Mouse (Mus musculus): ENCODE results near the gene Fbxo42. TPM values are rescaled to one million over a fixed set of nuclear protein-coding genes. Genes with fewer than 3 reads are reported as not detected.

The Fbxo42 gene
- polyA plus RNA-seq, 1 experiment from 2014 or later, result 11.6 TPM

DNA sequence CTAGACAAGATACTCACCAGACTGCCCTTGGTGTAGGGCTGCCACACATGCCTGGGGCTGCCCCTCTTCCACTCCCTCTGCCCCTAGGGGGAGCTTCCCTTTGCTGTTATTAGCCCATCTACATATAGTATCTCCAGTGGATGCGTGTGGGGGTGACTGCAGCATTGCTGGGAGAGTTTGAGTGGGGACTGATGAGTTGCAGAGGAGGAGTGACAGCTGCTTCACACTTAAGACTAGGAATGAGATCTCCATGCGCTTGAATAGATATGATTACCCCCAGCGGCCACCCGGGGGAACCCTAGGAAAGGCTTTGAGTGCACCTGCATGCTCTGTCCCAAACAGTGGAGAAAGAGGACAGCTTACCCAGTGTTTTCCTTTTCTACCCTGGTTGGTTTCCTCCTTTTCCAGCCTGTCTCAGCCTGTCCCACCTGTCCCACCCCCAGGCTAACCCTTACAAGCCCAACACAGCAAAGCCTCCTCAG, 56.9 kb downstream of the Fbxo42 start:
- H3K27ac ChIP-seq, result no peak overlapping the region
- 95% methylated on average over 4 of the region's 4 CpGs for WGBS (ENCODE audit: missing documents)
- H3K79me2 ChIP-seq (ENCODE audit: inconsistent target), result no peaks in the 10 kb centered on the region
- peaks cover 24% of the 10 kb centered on the region; the same call in 1 of the 2 replicates for H3K36me3 ChIP-seq (ENCODE audit: inconsistent target)
- no peak overlapping the region for H3K4me3 ChIP-seq (ENCODE audit: inconsistent target)

DNA sequence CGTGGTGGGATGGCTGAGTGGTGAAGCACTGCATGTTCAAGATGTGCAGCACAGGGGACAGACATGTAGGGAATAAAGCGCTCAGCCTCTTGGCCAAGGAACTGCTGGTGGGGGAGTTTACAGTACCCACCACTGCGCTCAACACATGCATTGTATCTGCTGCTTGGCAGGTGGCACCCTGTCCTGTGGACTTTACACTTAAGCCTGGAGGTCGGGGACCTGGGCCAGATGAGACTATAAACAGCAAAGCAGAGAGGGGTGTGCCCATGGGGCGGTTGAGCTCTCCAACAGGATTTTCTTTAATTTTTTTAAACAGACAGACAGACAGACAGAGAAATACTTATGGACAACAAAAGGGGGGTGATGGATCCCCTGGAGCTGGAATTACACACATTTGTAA, 59.4 kb downstream of the Fbxo42 start:
- 89% methylated on average over 5 of the region's 5 CpGs for WGBS (ENCODE audit: missing documents)
- H3K27ac ChIP-seq, result no peak overlapping the region
- peaks cover 4% of the 10 kb centered on the region; the same call in 1 of the 2 replicates for H3K36me3 ChIP-seq (ENCODE audit: inconsistent target)
- H3K79me2 ChIP-seq (ENCODE audit: inconsistent target), result no peaks in the 10 kb centered on the region
- no peak overlapping the region for H3K4me3 ChIP-seq (ENCODE audit: inconsistent target)

DNA sequence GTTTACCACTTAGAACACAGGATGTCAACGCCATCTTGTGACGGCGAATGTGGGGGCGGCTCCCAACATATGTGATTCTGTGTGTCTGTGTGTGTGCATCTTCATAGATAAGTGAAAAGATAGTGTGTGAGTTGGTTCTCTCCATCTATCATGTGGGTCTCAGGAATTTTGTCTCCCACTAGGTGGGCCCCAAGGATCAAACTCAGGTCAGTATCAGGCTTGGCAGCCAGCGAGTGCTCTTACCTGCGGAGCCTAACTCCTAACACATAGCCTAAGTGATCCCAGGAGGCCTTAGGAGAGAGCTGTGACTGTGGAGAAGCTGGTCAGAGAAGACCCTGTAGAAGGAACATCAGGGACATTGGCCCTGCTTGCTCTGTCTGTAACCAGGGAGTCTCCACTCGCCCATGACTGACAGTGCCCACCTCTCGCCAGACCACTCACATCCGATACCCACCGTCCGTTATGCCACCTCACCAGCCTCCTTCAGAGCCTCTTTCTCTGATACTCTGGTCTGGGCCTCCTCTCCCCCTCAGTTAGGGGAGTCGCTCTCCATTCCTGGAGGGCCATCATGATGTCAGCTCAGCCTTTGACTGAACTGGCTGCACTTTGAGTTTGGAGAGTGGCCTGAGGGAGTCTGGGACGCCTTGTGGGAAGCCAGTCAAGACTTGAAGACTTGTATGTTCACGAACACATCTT, 63.0 kb downstream of the Fbxo42 start:
- WGBS (ENCODE audit: missing documents), result 47% methylated on average over 13 of the region's 14 CpGs
- H3K4me3 ChIP-seq (ENCODE audit: inconsistent target), result peak overlapping the region; percentile 50
- H3K36me3 ChIP-seq (ENCODE audit: inconsistent target), result no peaks in the 10 kb centered on the region
- H3K27ac ChIP-seq, result peak overlapping the region; percentile 62
- H3K79me2 ChIP-seq (ENCODE audit: inconsistent target), result no peaks in the 10 kb centered on the region

DNA sequence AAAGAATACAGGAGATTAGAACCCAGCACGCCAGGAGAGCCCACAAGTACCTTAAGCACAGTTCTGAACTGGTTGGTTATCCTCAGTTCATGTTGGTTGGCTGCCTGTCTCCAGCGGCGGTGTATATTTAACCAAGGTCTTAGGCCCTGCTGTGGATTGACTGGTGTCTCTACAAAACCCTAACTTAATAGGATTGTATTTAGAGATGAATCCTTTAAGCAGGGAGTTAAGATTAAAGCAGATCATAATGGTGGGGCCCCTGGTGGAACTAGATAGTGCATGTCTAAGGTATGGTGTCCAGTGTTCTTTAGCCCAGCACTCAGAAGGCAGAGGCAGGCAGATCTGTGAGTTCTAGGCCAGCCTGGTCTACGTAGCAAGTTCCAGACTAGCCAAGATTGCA, 63.9 kb downstream of the Fbxo42 start:
- Histone ChIP-seq H3K36me3 (ENCODE audit: inconsistent target) (no peaks in the 10 kb centered on the region), H3K79me2 (ENCODE audit: inconsistent target) (no peaks in the 10 kb centered on the region), H3K27ac (no peak overlapping the region), H3K4me3 (ENCODE audit: inconsistent target) (no peak overlapping the region)
- WGBS (ENCODE audit: missing documents), result 93% methylated on average over 4 of the region's 4 CpGs

DNA sequence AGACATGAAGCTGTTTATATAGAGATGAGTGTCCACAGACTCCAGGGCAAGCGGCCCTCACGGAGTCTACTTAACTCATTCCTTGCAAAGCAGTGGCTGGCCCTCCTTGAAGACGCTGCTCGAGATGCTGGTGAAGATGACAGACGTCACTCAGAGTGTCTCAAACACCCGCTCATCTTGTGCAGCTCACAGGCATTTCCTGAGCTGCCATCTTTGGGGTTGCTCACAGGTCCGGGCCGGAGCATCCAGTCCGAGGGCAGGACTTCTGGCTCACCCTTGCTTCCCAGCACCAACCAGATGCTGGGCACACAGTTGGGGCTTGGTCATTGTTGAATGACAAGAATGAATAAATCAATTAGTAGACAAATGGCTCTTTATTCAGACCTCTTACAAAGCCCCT, 65.2 kb downstream of the Fbxo42 start:
- WGBS (ENCODE audit: missing documents), result 89% methylated on average over 9 of the region's 9 CpGs

DNA sequence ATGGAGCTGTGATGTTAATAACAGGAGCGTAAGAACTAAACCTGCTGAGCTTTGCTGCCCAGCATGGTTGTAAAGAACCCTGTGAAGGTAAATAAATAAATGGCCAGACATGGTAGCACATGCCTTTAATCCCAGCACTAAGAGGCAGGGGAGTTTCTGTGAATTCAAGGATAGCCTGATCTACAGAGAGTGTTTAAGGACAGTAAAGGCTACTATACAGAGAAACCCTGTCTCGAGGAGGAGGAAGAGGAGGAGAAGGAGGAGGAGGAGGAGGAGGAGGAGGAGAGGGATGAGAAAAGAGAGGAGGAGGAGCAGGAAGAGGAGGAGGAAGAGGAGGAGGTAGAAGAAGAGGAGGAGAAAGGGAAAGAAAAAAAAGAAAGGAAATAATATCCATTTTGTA, 65.6 kb downstream of the Fbxo42 start:
- H3K4me3 ChIP-seq (ENCODE audit: inconsistent target), result peak overlapping the region; percentile 54
- H3K79me2 ChIP-seq (ENCODE audit: inconsistent target), result no peaks in the 10 kb centered on the region
- H3K36me3 ChIP-seq (ENCODE audit: inconsistent target), result no peaks in the 10 kb centered on the region
- peak overlapping the region; percentile 37 for H3K27ac ChIP-seq
- 57% methylated on average over 2 of the region's 2 CpGs for WGBS (ENCODE audit: missing documents)

More for the DNA sequence above, 65.2 kb downstream of the Fbxo42 start:
- no peaks in the 10 kb centered on the region for H3K79me2 ChIP-seq (ENCODE audit: inconsistent target)
- no peak overlapping the region for H3K27ac ChIP-seq
- no peaks in the 10 kb centered on the region for H3K36me3 ChIP-seq (ENCODE audit: inconsistent target)
- no peak overlapping the region for H3K4me3 ChIP-seq (ENCODE audit: inconsistent target)

DNA sequence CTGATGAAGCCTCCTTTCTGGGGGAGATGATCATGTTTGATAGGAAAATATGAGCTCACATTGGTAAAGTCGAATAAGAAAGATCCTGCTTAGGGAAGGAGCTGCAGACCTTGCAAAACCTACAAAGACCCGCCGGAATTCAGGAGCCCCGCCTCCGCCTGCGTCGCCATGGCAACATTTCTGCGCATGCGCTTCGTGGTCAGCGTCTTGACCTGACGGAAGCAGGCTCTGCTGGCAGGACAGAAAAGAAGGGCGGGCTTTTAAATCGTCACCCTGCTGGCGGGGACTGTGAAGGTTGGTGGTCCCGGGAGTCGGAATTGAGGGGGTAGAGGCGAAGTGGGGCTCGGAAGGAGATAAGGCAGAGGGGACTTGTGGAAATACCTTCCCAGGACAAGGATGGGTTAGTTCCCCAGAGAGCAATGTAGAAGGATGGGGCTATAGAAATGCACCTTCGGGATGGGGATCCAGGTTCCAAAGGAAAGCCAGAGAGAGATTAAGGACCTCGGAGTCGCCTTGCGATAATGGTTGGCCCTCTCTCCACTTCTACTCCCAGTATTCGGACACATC, 66.1 kb downstream of the Fbxo42 start, which contains the start of gene Rsg1:
Rsg1 (plus strand) TSS at position 187 of the 567 bp plus-strand sequence.
- H3K4me3 ChIP-seq (ENCODE audit: inconsistent target), result peak within 1 kb of the TSS; percentile 54
- WGBS (ENCODE audit: missing documents), result under 1% methylated on average over 24 of the region's 24 CpGs
- peak within 1 kb of the TSS; percentile 37 for H3K27ac ChIP-seq
- no peaks in the 10 kb centered on the region for H3K79me2 ChIP-seq (ENCODE audit: inconsistent target)
- no peaks in the 10 kb centered on the region for H3K36me3 ChIP-seq (ENCODE audit: inconsistent target)

DNA sequence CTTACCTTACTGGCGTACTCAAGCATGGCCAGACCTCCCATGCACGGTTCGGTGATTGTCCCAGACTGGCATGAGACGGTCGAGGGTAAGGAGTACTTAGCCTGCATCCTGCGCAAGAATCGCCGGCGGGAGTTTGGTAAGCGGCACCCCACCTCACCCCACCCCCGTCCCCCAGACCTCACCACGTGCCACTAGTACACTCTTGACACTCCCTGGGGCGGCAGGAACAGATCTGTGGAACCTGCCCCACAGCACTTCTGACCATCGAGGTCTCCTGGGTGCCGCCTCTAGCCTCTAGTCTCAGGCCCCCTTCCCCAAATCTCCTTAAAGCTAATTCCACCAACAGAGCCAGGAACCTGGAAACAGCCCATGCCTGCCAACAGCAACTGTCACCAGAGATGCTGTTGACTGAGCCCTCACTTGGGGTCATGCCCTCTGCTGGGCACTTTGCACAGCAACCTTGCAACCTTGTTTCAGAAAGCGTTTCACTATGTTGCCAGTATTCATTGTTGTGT, 66.7 kb downstream of the Fbxo42 start:
- under 1% methylated on average over 15 of the region's 16 CpGs for WGBS (ENCODE audit: missing documents)
- Histone ChIP-seq H3K36me3 (ENCODE audit: inconsistent target) (no peaks in the 10 kb centered on the region), H3K4me3 (ENCODE audit: inconsistent target) (peak overlapping the region; percentile 54), H3K79me2 (ENCODE audit: inconsistent target) (no peaks in the 10 kb centered on the region), H3K27ac (peak overlapping the region; percentile 37; the same call in 1 of the 2 replicates)

DNA sequence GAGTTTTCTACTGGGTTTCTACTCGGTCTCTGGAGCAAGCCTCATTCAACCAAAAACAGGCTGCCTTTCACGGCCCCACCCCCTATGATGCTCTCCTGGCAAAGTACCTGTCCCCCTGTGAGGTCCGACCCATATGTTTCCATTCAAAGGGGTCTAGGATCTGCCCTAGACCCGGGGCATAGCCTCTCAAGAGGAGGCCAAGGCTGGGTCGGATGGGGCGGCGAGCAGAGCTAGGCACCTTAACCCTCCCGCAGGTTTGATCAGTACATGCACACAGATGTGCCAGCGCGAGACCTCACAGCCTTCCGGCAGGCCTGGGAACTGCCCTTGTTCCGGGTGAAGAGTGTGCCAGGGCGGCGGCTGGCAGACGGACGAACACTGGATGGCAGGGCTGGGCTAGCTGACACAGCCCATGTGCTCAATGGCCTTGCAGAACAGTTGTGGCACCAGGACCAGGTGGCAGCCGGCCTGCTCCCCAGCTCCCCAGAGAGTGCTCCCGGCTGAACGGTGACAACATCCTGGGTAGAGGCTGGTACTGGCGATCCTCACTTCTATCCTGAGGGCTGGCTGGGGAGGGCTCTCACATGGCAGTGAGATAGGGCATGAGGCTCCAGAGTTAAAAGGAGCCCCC, 72.0 kb downstream of the Fbxo42 start:
- WGBS (ENCODE audit: missing documents), result 98% methylated on average over 19 of the region's 20 CpGs
- no peak overlapping the region for H3K27ac ChIP-seq
- H3K79me2 ChIP-seq (ENCODE audit: inconsistent target), result no peaks in the 10 kb centered on the region
- no peaks in the 10 kb centered on the region for H3K36me3 ChIP-seq (ENCODE audit: inconsistent target)
- H3K4me3 ChIP-seq (ENCODE audit: inconsistent target), result no peak overlapping the region

DNA sequence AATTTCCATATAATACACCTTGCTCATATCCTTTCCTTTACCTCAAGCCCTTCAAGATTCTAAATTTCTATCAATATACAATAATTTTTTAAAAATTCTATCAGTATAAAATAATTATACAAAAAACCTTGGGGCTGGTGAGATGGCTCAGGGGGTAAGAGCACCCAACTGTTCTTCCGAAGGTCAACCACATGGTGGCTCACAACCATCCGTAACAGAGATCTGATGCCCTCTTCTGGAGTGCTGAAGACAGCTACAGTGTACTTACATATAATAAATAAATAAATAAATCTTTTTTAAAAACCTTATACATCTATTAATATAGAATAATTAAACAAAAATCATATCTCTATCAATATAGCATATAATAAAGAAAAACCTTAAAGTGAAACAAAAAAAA, 74.1 kb downstream of the Fbxo42 start:
- WGBS (ENCODE audit: missing documents), result 85% methylated on average over 2 of the region's 2 CpGs
- Histone ChIP-seq H3K27ac (no peak overlapping the region), H3K79me2 (ENCODE audit: inconsistent target) (no peaks in the 10 kb centered on the region), H3K36me3 (ENCODE audit: inconsistent target) (no peaks in the 10 kb centered on the region), H3K4me3 (ENCODE audit: inconsistent target) (no peak overlapping the region)

DNA sequence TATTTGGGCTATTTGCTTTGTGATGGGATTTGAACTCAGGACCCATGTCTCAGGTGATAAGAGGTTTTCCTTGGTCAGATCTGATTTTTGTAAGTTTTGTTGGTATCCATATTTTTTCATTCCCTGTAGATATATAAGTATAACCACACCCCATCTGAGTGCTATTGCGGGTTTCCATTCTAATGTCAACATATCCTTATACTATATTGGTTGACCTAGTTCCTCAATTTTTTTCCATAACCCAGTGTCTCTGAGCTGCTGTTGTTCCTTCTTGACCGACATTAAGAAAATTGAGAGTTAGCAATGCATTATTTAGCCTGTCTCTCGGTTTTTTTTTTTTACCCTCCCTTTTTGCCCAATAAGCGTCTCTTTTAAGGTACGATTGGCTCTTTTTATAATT, 75.0 kb downstream of the Fbxo42 start:
- 60% methylated on average over 3 of the region's 5 CpGs for WGBS (ENCODE audit: missing documents)
- Histone ChIP-seq H3K27ac (no peak overlapping the region), H3K79me2 (ENCODE audit: inconsistent target) (no peaks in the 10 kb centered on the region), H3K4me3 (ENCODE audit: inconsistent target) (no peak overlapping the region), H3K36me3 (ENCODE audit: inconsistent target) (no peaks in the 10 kb centered on the region)

DNA sequence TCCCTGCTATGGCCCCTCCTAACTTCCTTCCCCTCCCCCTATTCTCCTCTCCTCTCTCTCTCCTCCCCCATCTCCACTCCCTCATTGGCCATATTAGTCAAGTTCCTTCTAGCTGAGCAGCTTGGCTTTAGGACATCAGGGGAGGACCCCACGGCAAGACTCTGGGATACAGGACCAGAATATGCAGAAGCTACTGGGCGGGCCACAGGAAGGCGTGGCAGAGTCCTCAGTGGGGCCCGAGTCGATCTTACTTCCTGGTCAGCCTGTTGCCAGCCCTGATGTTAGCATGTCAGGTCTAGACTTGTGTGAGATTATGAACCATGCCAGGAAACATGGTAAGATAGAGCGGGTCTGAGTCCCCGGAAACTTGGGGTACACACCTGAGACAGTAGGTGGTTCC, 81.0 kb downstream of the Fbxo42 start:
- 73% methylated on average over 7 of the region's 7 CpGs for WGBS (ENCODE audit: missing documents)
- H3K36me3 ChIP-seq (ENCODE audit: inconsistent target), result no peaks in the 10 kb centered on the region
- H3K79me2 ChIP-seq (ENCODE audit: inconsistent target), result no peaks in the 10 kb centered on the region
- H3K27ac ChIP-seq, result no peak overlapping the region
- no peak overlapping the region for H3K4me3 ChIP-seq (ENCODE audit: inconsistent target)

DNA sequence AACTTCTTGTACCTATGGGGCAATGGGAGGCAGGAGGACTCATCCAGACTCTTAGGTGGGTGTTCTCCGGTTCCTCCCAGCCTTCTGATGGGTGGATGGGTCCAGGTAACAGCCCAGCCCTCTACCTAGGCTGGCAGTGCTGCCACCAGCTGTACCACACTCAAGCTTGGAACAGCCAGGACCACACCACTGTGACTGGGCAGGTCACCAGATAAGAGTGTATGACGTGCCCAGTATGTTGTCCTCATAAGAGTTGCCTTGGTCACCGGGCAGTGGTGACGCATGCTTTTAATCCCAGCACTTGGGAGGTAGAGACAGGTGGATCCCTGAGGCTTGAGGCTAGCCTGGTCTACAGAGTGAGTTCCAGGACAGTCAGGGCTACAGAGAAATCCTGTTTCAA, 85.5 kb downstream of the Fbxo42 start:
- Histone ChIP-seq H3K4me3 (ENCODE audit: inconsistent target) (no peak overlapping the region), H3K79me2 (ENCODE audit: inconsistent target) (no peaks in the 10 kb centered on the region), H3K27ac (no peak overlapping the region), H3K36me3 (ENCODE audit: inconsistent target) (no peaks in the 10 kb centered on the region)
- WGBS (ENCODE audit: missing documents), result 97% methylated on average over 4 of the region's 4 CpGs

DNA sequence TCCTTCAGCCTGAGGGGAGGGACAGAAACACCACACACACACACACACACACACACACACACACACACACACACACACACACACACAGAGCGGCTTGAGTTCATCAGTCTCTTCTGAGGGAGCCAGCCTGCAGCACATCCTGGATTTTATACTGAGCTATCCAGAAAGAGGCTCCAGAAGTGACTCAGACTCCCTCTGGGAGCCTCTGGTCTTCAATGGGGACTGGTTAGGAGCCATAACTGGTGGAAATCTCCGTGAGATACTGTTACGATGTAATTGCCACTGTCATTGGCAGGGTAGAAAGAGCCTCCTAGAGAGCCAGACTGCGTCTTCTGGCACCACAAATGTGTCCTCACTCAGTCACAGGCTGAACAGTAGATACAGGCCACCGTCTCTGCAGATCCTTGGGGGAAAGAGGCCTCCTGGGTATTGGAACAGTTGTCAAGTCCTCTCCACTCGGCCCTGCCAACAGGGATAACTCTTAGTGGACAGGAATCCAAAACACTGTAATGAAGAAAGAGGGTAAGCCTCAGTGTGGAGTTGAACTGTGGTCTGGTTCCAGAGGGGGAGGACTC, 87.9 kb downstream of the Fbxo42 start:
- Histone ChIP-seq H3K79me2 (ENCODE audit: inconsistent target) (no peaks in the 10 kb centered on the region), H3K36me3 (ENCODE audit: inconsistent target) (no peaks in the 10 kb centered on the region), H3K27ac (no peak overlapping the region), H3K4me3 (ENCODE audit: inconsistent target) (no peak overlapping the region)
- 89% methylated on average over 5 of the region's 6 CpGs for WGBS (ENCODE audit: missing documents)

DNA sequence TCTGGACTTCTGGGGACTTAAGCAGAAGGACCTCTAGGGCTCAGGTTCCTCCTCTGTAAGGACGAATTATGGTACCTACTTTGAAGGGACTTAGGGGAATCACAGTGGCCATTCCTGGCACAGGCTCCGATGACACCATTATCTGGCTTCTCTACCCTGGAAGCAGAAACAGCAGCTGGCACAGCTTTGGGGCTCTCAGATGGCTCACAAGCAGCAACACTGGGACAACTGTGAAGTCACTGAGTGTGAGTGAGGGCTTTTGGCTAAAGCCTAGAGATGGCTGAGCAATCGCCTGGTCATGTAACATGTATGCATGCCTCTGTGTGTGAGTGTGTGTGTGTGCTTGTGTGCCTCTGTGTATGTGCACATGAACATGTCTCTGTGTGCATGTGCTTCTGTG, 89.1 kb downstream of the Fbxo42 start:
- Histone ChIP-seq H3K4me3 (ENCODE audit: inconsistent target) (no peak overlapping the region), H3K36me3 (ENCODE audit: inconsistent target) (no peaks in the 10 kb centered on the region), H3K79me2 (ENCODE audit: inconsistent target) (no peaks in the 10 kb centered on the region), H3K27ac (no peak overlapping the region)
- WGBS (ENCODE audit: missing documents), result 56% methylated on average over 3 of the region's 3 CpGs
